Mouse (Mus musculus): ENCODE measurements around the gene Kdm6b.
"Not testable (repeated sequence)": the region's sequence is repeated elsewhere in the genome, so short reads cannot be mapped to it uniquely, and the experiment has no call there.

Kdm6b gene

DNA sequence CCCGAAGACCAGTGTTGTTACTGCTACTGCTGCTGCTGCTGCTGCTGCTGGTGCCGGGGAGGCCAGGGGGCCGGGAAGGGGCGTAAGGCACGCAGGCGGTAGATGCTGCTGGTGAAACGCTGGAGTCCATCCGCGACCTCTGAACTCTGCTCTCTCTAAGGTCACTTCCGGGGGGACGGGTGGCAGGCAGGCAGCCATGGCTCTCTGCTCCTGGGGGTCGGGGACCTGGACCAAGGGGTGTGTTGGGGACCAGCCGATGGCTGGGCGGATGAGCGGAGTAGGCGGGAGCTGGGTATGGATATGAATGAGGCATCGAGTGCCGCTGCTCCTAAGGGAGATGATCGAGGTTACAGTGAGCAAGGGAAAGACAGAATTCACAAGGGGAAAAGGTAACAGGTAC, 7.2 kb downstream of the Kdm6b start:
- no peak for DNase-seq (ENCODE audit: low read depth, low spot score)

DNA sequence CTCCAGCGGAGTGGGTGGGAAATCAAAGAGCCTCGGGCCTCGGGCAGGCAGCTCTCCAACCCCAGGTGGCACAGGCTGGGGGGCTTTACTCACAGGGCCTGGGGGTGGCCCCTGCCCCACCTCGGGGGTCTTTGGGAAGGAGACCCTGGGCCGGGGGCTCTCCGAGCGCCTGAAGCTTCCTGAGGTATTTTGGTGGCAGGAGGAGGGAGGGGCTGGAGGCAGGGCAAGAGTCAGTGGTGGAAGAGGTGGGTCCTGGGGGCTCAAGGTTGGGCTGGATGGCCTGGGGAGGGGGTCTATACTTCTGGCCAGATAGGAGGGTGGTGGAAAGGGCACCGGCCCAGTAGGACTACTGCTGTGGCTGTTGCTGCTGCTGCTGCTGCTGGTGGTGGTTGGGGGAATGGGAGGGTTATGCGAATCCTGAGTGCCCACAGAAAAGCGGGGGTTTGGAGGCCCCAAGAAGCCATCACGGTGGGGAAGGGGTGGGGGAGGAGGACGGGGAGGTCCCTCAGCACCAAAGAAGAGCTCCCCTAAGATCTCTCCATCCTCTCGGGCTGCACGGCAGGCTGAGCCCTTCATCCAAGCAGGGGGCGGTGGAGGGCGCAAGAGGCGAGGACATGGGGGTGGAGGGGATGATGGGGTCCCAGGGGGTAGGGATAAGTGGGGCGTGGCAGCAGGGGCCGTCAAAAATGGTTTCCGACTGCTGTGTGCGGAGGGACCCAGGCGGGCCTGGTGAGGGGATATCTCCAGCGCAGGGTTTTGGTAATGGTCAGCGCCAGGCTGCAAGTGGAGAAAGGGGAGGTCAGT, 7.9 kb downstream of the Kdm6b start:
- DNase-seq (ENCODE audit: low read depth, low spot score) = no peak

DNA sequence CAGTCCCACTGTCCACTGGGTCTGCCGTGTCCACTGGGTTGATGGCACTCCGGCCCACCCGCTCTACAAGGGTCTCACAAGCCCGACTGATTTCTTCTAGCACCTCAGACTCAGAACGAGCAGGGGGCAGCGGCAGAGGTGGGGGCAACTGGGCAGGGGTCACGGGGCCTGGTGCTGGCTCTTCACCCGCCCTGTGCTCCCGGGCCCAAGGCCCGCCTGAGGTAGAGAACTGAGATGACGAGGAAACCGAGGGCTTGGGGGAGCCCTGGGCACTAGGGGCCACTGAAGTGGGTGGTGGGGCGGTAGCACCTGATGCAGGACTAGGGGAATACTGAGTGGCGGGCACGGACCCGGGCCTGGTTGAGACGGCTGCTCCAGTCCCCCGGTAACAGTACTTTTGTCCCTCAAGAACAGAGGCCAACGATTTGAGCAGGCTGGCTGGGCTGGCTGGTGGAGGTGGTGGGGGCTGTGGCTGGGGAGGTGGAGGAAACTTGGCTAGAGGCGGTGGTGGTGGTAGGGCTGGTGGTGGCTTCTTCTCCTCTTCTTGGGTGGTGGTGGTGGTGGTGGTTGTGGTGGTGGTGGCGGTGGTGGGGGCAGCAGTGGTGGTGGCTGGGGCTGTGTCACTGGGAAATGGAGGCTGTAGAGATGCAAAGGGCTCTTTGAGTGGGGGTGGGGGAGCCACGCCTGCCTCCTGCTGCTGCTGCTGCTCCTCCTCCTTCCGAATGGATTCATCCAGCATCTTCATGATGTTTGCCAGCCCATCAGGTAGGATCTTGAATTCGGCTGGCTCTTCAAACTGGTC, 8.7 kb downstream of the Kdm6b start:
- no peak for DNase-seq (ENCODE audit: low read depth, low spot score)

DNA sequence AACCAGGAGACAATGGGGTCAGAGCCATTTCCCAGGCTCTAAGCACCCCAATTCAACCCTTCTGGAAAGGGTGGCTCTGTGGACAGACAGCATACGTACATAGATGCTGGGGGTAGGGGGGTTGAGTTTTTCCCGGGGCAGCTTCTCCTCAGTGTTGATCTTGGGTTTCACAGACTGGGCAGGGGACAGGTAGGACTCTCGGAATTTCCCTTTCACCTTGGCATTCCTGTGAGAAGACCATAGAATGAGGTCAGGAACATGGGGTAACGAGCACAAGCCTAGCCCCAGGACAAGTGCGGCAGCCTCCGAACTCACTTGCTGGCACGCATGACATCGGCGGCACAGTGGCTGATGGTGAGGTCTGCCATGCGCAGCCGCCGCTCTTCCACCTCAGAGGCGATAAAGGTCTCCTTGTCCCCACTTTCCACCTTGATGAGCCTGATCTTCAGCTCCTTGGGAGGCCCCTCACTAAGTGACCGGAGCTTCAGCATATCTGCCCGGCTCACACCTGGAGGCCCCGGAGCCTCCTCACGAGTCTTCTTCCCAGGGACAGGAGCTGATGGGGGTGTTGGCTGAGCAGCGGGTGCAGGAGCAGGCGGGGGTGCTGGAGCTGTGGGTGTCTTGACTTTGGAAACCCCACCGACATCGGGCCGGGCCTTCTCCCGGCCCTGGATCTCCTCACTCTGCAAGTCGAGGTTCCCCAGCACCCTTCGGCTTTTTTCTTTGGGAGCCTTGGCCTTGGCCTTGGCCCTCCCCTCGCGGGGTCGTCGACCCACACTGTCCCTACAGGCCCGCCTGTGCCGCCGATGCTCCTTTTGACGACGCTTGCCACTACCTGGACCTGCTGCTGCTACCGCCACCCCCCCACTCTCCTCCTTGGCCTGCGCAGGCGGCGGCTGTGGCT, 9.5 kb downstream of the Kdm6b start:
- no peak for DNase-seq (ENCODE audit: low read depth, low spot score)

DNA sequence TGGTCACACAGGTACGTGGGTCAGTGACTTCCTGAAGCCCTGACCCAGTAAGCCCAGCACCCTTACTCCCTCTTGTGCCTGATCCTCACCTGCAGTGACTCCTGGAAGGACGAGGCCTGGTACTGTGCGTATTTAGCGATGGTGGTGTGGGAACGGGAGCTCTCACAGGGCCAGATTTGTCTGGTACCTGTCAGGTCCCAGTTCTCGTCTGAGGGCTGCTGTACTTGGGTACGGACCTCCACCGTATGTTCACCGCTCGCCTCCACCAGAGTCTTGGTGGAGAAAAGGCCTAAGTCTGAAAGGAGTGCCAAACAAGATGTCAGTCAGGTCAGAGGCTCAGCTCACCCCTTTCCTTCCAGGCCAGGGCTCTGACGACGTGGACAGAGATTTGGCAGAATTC, 11.5 kb downstream of the Kdm6b start:
- DNase-seq (ENCODE audit: low read depth, low spot score) = no peak

DNA sequence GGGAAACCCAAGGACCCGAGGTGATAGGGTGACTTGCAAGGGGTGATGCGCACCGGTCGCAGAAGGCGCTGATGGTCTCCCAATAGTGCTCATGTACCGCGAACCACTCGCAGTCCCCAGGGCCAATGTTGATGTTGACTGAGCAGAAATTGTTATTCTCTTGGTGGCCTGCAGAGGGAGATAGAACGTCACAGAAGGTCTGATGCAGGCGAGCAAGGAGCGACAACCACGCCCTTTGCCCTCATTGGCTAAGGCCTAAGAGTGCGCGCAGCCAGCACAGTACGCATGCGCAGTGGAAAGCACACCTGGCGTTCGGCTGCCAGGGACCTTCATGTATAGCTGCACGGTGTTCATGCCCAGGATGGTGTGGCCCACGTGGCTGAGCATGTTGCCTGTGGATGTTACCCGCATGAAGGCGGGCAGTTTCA, 12.3 kb downstream of the Kdm6b start:
- DNase-seq (ENCODE audit: low read depth, low spot score) = peak; percentile 83

DNA sequence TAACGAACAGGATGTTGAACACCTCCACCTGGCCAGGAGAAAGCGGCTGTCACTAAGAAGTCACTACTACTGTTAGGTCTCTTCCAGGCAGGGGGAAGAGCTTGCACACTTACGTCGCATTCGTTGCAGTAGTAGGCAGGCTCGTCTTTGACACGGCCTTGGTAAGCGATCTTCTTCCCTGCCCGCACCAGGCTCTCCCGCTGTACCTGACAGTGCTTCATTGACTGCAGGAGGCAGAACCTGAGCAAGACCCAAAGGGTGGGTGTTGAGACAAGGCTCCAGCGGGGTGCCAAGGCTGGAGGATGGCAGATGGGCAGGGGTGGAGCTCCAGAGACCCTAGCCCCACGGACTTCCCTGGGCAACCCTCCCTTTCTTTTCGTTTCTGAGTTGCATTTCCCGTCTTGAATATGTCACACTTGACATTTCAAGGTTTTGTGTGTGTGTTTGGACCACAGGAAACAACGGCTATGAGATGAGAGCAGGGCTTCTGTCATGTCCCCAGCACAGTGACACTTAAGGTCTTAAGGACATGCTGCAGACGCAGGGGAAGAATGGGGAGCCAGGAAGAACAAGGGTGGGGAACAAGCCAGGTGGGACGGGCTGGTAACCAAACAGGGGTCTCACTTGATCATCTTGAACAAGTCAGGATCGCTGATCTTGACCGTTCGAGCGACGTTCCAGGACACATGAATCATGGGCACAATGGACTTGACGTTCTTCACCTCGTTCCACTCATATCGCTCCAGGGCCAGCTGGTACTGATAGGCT, 13.2 kb downstream of the Kdm6b start:
- DNase-seq (ENCODE audit: low read depth, low spot score) = no peak

DNA sequence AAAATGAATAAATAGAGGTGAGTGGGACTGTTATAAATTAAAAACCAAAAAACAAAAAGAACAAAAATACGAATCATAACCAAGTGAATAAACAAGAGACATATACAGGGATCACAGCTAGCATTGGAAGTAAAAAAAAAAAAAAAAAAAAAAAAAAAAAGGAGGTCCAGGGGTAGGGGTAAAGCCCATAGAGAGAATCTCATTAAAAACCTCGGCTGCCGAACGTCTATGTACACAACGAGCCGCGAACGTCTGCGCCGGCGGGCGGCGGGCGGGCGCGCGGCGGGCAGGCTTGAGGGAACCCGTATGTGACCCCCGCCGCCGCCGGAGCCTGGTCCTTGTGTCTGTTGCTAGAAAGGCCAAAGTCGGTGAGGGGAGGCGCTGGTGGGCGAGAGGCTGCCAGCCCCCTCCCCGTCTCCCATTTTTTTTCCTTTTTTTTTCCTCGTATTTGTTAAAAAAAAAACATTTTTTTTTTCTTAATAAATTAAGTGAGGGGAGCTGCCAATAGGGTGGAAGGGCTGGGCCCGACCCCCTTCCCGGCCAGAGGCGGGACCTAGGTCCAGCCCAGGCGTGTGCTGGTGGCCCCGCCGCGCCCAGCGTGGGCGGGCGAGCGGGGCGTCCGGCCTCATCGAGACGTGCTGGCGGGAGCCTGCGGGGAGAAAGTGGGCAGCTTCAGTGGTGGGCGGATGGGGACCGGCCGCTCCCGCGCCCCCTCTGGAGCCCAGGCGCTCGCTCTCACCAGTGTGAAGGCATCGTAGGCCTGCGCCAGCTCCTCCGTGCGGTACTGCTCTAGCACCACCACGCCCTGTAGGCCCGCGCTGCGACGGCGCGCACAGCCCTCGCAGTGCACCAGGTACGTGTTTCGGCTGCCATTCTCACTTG, 14.0 kb downstream of the Kdm6b start:
- DNase-seq (ENCODE audit: low read depth, low spot score) = no peak

DNA sequence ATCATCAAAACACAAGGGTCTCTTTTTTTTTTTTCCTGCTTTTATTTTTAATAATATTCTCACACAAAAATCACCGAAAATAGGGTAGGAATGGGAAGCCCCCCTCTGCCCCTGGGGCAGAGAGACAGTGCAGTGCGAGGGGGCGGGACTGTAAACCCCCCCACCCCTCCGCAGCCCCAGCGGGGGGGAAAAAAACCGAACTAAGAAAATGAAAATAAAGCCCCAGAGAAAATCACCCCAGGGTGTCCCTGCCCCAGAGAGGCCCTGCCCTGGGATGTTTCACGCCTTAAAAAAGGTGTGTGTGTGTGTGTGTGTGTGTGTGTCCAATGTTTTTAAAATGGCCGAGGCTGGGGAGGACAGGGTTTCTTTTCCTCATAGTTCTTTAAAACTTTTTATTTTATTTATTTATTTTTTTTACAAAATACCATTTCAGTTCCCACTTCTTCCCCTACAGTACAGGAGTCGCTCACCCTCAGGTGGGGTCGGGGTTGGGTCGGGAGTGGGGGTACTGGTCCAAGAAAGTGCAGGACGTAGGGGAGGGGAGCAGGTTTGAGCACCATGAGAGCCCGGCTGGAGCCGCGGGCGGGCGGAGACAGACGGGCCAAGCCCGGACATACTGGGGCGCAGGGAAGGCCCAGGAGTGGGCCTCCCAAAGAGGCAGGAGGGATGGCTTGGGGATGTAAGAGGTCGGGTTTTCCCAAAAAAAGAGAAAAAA, 14.8 kb downstream of the Kdm6b start:
- no peak for DNase-seq (ENCODE audit: low read depth, low spot score)

DNA sequence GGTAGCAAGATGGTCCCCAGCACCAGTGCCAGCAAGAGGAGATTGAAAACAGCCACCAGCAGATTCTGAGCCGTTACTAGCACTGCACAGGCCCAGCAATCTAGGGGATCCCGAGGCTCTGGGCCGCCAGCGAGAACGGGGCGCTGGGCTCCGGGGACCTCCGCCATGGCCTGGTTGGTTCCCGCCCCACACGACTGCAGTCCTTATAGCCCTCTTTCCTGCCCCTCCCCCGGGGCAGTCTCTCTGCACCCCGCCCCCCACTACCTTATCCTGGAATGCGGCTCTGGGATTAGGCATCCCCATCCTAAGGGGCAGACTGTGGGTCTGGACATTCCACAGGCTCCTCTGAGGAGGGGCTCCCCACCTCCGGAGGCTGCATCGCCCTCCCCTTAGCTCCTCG, 15.4 kb downstream of the Kdm6b start, which contains the start of gene Tmem88:
Tmem88 (minus strand) TSS at position 176 of the 400 bp plus-strand sequence.
- DNase-seq (ENCODE audit: low read depth, low spot score) = no peak

DNA sequence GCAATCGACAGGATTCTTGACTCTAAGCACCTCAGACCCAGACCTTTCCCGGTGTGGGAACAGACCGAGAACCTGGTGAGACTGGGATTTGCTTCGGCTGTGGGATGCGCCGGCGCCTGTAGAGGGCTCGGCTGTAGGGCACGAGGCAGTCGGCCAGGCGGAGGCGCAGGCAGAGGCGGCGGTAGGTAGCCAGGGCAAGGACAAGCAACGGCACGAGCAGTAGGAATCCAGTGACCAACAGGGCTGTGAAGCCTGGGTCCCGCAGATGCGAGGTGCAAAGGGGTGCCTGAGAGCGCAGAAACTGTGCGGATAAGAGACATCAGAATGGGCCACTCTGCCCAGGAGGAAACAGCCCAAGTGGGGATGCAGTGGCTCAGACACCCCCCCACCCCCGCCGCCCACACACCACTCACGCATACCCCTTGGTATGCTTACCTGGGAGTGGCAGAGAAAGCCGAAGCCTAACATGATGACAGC, 15.9 kb downstream of the Kdm6b start:
- no peak for DNase-seq (ENCODE audit: low read depth, low spot score)

DNA sequence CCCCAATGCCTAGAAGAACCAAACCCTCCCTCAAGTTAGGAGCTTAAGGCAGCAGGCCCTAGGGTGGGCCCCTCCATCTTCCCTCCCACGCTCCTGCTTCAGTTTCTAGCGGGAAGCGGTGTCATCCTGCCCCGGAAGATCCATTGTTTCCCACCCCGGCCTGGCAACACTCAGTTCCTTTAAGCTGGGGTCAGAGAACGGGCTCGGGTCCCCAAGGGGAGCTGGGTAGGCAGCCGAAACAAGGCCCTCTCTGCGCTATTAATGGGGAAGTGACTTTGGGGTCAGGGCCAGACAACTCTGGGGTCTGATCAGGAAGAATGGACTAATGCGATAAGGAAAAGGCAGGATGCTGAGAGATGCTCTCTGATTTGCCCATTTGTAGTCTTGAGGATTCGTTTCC, 16.7 kb downstream of the Kdm6b start:
- DNase-seq (ENCODE audit: low read depth, low spot score) = no peak

DNA sequence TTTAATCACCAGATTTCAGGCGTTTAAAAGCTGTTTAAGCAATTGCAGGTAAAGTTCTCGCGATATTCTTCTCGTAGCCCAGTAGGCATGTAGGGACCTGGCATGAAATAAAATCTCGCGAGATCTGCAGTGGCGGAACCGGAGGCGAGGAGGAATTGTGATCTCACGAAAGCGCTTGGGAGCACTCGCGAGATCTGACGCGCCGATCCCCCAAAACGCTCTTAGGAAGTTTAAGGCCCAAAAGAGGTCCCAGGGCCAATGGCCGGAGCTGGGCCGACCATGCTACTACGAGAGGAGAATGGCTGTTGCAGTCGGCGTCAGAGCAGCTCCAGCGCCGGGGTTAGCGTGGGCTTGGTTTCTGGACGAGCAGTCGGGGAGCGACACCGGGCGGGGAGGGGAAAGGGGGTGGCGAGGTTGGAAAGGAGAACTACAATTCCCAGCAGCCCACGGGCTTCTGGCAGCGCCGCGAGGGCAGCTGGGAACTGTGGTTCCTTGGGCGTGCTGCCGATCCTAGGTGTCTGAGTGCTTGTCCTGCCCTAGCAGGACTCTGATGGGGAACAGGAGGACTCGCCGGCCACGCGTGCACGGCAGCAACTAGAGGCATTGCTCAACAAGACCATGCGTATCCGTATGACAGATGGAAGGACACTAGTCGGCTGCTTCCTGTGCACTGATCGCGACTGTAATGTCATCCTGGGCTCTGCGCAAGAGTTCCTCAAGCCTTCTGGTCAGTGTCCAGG, 17.7 kb downstream of the Kdm6b start:
- DNase-seq (ENCODE audit: low read depth, low spot score) = peak; percentile 99

DNA sequence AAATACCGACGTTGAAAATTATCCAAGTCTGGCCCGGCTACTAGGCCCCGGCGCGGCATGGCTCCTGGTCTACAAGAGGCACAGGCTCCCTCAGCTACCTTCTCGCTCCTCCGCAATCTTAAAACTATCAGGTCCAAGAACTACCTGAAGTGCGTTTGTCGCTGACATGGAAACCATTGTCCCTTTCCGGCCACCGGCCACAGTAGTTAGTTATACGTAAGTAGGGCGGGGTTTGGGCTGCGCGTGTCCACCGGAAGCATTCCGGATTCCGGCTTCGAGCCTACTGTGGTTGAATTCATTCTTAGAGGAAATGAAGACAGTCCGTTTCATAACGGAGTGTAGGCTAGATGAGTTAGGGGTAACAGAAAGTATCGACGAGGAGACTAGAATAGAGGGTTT, 18.2 kb downstream of the Kdm6b start, which contains the start of the genes Naa38 and Cyb5d1:
Naa38 (plus strand) TSS at position 253 of the 399 bp plus-strand sequence.
Cyb5d1 (minus strand) TSS at position 397 of the 399 bp plus-strand sequence.
- peak; percentile 82 for DNase-seq (ENCODE audit: low read depth, low spot score)

DNA sequence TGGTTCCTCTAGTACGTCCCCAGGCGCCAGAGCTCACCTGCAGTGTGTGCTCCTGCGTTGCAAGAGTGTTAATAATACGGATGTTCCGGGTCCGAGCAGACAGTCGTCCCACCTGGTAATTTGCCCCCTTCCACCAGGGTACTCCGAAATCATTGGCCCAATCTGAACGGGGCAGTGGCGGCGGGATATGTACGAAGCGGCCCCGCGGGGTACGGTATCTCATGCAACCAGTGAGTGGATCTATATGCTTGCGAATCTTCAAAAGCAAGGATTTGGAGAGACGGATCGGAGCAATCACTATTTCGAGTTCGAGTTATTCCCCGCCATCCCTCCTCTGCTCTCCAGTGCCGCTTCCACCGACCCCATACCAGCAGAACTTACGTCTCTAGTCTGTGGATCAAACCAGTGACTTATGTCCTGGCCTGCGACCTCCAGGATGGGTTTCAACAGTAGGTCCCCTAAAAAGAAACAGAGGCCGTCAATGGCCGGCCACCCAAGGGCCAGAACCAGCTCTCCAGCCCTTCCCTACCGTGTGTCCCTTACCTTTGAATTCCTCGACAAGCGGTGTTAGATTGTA, 18.8 kb downstream of the Kdm6b start:
- not testable (repeated sequence) for DNase-seq (ENCODE audit: low read depth, low spot score)

DNA sequence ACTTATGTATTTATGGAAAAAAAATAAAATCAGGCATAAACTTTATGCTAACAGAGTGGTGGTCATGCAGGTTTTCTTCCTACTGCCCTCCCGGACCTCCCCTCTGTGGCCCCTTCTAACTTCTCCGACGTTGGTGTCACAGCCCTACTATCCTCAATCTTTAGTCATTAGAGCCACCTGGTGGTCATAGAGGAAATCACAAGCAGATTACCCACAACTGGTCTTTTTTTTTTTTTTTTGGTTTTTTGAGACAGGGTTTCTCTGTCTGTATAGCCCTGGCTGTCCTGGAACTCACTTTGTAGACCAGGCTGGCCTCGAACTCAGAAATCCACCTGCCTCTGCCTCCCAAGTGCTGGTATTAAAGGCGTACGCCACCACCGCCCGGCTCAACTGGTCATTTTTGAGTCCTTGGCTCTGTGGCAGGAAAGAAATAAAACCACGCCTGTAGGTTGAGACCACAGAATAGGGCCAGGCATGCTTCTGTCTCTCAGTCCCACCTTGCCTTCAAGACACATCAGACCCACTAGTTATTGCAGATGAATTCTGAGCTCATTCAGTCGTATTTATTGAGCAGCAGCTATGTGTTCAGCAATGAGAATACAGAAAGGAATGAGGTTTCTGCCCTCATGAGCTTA, 23.0 kb downstream of the Kdm6b start:
- peak; percentile 66 for DNase-seq (ENCODE audit: low read depth, low spot score)

Measured in c-Kit-negative CD71-positive TER-119-positive erythroid progenitor cells, embryonic 14.5 days (primary cell).